Mouse (Mus musculus): ENCODE data around the gene Tma7. TPM values are rescaled to one million over a fixed set of nuclear protein-coding genes. Genes with fewer than 3 reads are reported as not detected.

The Tma7 gene
- total RNA-seq, 1 experiment from 2014 or later = 340 TPM

DNA sequence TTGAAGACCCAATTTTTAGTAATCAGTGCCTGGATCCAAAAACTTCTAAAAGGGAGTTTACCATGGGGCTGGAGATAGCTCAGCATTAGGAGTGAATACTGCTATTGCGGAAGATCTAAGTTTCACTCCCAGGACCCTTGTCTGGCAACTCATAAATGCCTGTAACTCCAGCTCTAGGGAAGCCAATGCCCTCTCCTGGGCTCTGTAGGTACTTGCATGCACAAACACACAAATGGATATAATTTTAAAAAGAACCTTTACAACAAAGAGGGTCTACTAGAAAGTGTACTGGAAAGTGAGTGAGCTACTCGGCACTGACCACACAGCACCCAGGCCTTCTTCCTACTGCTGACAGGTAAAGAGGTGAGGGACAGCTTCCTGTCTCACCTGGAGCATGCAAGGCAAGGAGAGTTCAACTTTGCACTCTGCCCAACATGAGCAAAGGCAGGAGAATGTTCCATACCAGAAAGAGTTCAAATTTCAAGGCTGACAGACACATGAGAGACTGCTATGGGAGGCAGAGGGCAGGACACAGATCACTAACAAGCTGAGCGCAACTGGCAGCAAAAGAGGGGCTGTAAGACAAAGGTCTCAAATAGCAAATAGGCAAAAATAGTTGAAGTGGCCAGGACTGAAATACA lies 14.2 kb downstream of the Tma7 start:
- no peak for DNase-seq

DNA sequence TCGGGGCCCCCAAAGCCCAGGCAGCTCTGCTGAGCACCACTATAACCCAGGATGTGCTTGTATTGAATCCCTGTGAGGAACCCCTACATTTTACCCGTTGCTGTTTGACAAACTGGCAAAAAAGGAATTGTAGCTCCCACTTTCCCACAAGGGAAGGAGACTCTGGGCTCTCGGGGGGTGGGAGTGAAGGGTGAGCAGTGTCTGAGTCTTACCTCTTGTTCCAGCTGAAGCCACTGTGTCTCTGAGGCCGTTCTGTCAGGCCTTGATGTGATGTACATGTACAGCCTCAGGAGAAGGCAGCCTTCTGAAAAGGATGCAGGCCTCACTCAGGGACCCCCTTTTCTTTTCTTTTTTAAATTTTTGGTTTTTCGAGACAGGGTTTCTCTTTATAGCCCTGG lies 21.5 kb downstream of the Tma7 start:
- DNase-seq = no peak

DNA sequence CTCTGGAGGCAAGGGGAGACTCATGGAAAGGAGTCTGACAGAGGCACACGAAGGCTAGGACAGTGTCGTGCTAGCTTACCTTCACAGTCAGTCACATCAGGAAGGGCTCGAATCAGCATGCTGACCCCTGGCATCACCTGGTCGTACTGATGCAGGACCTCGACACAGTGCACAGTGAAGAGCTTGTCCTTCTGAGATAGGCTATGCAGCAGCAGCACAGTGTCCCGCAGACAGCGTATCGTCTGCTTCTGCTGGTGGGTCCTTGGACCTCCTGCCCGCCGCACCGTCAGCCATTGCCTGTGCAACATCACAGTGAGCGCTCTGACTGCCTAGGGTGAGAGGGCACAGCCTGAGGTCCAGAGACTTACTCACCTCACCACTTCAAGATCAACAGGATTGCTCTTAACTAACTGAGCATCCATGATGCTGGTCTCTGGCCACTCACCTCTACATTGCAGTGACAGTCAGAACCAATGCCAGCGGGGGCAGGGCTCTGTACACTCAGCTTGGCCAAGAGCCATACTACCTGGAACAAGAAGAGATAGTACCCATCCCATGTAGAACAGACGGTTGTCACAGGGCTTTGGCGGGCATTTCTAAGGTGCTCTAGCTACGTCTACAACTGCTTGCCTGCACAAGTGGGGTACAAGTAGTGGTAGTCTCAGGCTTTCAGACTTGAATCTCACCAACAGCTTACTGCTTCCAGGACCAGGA lies 22.0 kb downstream of the Tma7 start:
- no peak for DNase-seq

DNA sequence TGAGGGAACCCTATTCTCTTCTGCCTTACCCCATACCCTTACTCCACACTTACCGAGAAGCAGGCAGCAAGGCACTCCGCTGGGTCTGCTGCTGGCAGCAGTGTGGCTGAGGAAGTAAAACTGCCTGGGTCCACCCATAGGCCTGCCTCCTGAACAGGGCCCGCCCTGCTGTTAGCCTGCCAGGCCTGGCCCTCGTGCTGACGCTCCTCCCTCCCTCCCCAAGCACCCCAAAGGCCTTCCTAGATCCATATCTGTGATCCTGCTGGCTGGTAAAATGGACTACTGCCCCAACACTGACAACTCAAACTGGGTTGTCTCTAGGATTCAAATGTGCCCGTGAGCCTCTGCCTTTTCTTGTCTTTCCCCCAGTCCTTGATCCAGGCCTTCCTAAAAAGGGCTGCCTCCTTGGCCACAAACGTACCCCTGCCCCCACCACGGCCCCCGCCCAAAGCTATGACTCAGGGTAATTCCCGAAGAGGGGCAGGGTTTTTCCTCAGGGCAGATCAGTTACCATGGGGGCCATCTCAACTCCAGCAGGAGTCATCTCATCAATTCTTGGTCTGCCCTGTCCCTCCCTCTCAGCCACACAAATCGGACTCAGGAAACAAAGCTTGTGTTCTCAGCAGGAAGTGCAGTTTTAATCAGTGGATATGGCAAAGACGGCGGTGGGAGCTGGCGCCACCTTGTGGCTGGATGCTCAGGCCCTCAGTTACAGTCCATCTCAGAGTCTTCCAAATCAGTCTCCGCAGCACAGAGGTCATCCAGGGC lies 23.1 kb downstream of the Tma7 start, which contains the start of gene Trex1:
Gene Trex1 (minus strand): TSS at position 599 of the 768 bp plus-strand sequence.
- peak; percentile 94 for DNase-seq

DNA sequence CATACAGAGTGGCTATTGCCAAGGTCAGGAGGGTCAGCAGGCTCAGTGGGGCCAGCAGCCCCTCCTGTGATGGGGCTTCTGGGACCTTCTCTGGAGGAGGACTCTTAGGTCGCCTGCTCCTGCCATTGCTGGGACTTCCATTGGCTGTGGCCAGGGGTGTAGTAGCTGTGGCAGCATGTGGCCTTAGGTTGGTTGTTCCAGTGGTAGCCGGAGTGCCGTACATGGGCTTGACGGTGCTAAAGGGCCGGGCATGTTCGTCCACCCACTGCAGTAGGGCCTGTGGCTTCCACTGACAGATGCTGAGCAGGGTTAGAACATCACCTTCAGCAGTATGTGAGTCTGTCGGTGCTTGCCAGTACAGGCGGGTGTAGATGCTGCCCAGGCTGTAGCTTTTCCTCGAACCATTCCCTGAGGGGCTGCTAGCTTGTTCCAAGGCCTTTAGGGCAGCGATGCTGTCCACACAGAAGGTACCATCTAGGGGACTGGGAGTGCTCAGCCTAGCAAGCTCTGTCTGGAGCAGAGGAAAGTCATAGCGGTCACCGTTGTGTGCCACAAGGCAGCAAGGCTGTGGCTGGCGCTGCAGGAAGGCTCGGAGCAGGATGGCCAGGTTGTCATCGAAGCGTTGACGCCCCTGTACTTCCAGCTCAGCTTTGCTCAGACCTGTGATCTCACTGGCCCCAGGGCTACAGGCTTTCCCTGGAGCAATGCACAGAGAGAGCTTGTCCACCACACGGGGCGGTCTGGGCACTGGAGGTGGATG lies 24.2 kb downstream of the Tma7 start:
- DNase-seq = no peak

DNA sequence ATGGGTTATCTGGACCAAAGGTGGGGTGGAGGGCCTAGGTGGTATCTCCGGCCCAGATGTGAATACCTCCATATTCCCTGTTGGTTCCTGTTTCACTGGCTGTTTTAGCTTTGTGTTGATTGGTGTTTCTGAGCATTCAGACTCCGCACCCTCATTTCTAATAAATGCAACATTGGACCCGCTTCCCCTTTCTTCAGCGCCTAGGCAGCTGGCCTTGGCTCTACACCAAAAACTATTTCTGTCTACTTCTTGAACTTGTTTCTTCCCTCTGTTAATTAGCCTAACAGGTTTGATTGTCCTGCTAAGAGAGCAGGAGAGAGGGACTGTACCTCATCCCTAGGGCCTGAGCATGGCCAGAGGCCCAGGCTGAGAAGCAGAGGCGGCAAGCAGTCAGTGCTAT lies 24.8 kb downstream of the Tma7 start:
- no peak for DNase-seq

DNA sequence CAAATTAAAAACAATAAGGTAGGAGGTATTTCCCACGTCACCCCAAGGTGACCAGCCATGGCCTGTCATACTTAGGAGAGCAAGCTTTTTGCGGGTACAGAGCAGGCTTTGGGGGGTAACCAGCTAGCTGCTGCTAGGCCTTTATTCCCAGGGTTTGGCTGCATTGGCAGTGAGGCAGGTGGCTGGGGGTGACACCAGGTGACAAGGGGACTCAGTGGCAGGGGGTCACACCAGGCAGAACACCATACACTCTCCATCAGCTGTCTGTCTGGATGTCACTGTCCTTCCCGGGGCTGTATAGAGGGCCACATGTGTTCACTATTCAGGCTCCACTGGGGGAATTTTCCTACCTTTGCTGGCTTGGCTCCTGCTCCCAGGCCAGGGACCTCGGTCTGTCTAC lies 25.5 kb downstream of the Tma7 start:
- DNase-seq = no peak

DNA sequence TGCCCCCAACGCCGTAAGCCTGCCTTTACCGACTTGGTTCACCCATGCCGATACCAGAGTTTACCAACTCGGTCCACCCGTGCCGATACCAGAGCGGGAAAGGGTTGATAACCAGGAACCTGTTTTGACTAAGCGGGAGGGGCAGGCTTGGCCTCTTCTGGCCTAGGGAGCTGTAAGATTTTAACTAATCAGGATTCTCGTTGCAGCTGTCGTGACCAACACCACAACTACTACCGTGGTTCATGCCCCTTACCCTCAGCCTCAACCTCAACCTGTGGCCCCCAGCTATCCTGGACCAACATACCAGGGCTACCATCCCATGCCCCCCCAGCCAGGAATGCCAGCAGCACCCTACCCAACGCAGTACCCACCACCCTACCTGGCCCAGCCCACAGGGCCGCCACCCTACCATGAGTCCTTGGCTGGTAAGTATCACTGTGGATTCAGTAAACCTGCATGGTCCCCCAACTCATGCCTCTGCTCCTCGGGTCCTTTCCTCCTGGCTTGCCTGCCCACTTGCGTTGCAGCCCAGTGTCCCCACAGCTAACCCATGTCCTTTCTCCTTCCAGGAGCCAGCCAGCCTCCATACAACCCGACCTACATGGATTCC lies 26.2 kb downstream of the Tma7 start:
- DNase-seq = no peak

DNA sequence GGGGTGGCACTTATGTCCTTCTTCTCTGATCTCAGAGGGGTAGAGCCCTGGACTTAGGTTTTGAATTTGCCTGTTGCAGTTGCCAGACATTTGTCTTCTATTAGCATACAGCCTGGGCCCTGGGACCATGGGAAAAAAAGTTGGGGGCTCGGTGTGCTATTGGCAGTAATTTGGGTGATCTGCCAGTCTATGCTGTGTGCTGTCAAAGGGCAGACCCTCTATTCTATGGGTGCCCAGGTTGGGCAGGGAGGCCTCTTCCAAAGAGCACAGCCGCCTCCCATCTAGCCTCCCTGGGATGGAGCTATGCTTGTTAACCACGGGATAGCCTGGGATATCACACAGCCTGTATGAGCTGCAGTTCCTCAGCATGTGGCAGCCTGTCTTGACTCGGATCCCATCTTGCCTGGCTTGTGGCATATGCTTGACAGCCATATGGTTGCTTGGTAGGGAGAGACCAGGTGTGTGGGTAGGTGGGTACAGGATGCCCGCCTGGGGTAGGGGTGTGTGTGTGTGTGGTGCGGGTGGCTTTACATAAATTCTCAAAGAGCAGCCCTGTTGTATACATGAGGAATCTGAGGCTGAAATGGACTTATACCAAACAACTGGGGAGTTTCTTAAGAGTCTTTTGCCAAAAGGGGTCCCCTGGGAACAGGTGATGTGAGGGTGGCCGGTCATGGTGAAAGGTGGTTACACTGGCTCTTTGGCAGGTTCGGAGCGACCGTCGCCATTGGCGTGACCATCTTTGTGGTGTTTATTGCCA lies 26.9 kb downstream of the Tma7 start:
- no peak for DNase-seq

DNA sequence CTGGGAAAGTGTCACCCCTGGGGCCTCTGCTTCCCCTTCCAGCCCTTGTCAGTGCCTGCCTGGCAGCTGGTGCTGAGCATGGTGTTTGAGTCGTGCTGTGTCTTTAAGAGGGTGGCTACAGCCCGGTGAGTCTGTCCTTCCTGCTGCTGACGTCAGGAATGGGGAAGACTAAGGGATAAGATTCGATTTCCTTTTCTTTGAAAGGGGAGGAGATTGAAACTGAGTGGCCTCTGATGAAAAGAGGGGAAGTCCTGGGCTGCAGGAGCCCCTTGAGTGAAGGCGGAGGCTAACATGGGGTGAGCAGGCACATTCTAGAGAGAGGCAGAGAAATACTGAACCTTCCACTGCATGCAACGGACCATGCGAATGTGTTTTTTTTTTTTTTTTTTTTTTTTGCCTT lies 27.7 kb downstream of the Tma7 start:
- peak; percentile 85 for DNase-seq

DNA sequence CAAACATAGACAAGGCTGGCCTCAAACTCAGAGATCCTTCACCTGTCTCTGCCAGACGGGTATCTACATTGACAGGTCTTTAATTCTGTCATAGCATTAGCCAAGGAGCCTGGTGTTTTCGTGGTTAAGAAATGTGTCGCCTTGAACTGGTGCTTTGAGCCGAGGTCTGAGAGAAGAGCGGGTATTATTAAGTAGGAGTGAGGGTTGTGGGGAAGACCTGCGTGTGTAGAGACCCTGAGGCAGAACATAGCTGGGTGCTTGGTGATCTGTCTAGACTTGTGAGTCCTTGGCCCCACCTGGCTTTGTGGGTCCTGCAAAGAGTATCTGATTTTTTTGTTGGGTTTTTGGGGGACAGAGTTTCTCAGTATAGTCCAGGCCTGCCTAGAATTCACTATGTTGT lies 28.5 kb downstream of the Tma7 start:
- DNase-seq = no peak

DNA sequence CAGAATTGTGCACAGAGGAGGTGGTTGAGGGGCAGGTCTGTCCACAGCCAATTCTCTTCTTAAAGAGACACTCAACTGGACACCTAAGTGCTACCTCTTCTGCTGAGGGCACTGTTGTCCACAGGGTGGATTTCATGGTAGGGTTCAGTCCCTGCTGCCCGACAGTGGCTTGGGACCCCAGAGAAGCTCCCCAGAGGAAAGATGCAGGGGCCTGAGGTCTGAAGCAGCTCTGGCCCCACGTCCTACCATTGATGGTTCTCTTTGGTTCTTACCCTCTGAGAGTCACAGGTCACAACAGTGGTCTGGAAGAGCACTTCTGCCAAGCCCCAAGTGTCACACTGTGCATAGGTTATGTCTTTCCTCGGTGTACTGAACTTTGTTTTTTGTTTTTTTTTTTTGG lies 29.0 kb downstream of the Tma7 start:
- DNase-seq = no peak

DNA sequence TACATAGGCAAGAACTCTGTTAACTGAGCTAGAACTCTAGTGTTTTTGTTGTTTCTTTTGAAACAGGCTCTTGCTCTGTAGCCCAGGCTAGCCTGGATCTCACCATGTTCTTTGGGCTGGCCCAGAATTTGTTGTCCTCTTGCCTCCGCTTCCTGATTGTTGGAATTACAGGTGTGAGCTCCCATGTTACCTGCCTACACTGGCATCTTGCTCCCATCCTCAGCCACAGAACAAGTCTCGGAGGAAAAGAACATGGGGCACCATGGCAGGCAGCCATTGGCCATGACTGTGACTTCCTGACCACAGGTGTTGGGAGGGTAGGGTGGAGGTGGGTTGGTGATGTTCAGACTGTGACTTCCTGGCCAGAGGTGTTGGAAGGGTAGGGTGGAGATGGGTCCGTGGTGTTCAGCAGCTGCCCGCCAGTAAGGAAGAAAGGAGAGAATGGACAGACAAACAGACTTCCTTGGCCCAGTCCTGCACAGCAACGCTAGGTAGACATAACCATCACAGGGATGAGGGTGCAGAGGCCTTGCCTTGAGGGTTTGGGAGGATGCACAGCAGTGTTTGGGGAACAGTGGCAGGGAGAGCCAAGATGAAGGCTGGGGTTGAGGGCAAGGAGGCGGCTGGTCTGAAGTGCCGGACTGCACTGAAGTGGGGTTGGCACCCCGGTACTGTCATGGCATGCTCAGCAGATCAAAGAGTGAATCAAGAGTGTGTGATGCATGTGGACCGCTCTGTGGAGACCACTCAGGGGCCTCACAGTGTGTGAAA lies 29.7 kb downstream of the Tma7 start:
- DNase-seq = no peak

DNA sequence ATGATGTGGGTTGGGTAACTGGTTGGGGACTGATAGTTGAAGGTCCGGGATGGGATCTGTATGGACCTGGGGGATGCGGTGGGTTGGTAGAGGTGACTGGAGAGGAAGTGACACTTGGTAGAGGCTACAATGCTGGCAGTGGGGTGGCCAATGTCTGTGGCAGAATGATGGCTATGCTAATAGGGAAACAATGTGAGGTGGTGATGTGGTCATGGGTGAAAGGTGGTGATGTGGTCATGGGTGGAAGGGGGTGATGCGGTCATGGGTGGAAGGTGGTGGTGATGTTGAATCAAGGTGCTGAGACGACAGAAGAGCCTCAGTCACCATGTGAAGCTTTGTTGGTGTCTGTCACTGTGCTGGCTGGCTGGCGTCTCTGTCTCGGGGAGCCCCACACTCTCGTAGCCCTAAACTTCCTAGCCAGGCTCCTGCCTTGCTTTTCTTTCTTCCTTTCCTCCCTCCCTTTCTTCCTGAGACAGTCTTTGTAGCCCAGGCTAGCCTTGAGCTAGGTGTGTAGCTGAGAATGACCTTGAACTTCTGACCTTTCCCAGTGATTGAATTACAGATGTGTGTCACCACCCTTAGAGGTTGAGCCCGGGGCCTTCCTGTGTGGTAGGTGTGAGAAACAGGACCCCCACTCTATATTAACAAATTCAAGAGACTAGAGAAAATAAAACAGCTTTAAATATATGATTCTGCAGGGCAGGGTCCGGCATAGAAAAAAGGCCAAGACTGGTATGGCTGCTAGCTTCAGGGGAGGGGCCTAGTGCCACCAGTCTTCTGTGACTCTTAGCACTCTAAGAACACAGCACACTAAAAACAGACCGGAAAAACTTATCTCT lies 30.5 kb downstream of the Tma7 start:
- DNase-seq = no peak

DNA sequence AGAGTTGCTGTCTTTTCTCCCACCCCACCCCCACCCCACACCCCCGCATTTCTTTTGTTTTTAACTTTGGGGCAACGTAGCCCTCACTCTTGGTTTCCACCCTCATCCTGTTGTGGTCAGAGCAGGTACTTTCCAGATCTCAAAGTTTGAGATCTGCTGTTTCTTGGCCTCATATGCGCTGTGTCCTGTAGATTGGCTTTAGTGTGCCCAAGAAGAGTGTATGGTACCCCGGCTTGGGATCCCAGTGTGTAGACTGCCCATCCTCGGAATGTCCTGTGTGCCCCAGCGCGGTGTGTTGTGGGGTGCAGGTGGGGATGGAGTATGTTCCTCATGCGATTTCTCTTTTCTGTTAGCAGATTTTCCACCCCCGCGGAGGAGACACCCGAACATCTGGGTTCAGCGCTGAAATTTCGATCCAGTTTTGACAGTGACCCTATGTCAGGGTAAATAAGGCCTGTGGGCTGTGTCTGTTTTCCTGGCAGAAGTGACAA lies 31.3 kb downstream of the Tma7 start:
- DNase-seq = no peak

DNA sequence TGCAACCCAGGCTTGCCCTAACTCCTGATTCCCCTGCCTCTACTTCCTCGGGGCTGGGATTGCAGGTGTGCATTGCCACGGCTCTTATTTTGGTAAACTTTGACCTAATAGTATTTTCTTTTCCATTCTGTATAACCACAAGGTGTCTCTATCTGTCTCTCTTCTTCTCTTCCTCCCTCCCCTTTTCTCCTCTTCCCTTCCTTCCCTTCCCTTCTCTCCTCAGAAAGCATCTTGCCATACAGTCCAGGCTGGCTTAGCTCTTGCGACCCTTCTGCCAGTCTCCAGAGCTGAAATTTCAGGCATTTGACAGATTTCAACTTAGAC lies 31.8 kb downstream of the Tma7 start:
- DNase-seq = no peak

DNA sequence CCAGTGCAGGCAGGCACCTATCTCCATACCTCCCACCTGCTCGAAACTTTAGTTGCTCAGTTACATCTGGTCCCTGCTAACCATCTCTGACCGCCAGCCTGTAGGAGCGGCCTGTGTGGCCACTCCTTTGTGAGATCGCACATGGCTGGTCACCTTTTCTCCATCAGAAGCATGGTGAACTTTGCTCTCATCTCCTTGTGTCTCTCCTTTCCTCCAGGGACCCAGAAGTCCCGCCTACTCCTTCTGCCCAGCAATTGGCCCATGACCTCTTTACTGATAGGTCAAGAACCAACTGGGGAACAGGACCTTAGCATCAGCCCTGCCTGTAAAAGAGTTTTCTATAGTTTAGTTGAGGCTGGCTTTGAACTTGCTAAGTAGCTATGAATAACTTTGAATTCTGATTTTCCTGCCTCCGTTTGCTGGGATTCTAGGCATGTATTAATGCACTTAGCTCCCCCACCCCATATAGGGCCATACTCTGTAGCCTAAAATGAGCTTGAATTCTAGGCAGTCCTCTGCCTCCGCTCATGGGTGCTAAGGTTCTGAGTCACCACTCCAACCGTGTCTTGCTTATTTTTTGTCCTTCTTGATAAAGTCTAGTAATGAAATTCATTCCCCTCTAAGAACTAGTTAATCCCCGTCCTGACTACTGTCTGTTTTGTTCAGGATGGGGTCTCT lies 32.3 kb downstream of the Tma7 start:
- no peak for DNase-seq

DNA sequence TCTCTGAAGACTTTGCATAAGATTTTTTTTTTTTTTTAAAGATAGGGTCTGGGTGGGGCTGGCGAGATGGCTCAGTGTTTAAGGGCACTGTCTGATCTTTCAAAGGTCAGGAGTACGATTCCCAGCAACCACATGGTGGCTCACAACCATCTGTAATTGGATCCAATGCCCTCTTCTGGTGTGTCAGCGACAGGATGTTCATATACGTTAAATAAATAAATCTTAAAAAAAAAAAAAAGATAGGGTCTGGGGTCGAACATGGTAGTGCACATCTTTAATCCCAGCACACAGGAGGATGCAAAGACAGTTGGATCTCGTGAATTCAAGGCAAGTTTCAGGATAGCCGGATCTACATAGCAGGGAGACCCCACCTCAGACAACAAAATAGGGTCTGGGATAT lies 33.1 kb downstream of the Tma7 start:
- no peak for DNase-seq

DNA sequence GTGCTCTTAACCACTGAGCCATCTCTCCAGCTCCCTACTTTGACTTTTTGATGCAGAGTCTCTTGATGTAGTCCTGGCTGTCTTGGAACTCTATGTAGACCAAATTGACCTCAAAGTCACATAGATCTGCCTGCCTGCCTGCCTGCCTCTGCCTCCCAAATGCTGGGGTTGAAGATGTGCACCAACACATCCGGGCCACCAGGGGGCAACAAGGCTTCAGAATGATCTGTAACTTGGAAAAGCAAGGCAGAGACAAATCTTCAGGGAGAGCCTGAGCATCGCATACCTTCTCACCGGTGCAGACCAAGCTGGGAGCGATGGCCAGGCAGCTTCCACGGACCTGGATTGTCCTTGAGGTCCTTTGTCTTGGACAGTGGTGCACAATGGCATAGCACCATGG lies 36.1 kb downstream of the Tma7 start:
- peak; percentile 86 for DNase-seq
